Mouse (Mus musculus): Measurements from ENCODE around the gene Ms4a7.
"Not testable (repeated sequence)": the region's sequence is repeated elsewhere in the genome, so short reads cannot be mapped to it uniquely, and the experiment has no call there.

Ms4a7 gene

DNA sequence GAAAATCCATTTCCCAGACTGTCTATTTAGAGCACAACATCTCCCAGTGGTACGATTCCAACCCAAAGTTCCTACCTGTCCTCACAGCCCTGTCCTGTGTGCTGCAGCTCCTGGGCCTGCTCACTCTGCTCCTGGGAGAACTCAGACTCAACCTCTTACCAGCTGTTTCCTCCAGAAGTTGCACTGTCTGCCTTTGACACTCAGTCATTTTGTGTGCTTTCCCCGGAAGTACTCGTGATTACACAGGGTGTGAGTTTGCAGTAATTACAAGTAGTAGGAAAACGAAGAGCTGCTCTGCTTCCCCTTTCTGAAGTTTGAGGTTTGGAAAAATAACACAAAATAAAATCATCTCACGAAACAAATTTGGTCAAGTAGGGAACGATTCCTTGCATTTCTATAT is at the start of gene Ms4a7:
TSS of gene Ms4a7 (minus strand) at position 215 of the 400 bp plus-strand sequence.
- DNase-seq = no peak

- DNase-seq = no peak
Measured at GRCm38 (mm10) chr19:11376399-11376798, 40.5 kb upstream of the Ms4a7 start.

- DNase-seq = no peak
Measured at GRCm38 (mm10) chr19:11375273-11375672, 39.3 kb upstream of the Ms4a7 start, which contains the start of gene Ms4a4a. Gene Ms4a4a, plus strand, starts transcription at chr19:11375523.

- DNase-seq = no peak
Measured at GRCm38 (mm10) chr19:11371181-11371580, 35.2 kb upstream of the Ms4a7 start.

DNA sequence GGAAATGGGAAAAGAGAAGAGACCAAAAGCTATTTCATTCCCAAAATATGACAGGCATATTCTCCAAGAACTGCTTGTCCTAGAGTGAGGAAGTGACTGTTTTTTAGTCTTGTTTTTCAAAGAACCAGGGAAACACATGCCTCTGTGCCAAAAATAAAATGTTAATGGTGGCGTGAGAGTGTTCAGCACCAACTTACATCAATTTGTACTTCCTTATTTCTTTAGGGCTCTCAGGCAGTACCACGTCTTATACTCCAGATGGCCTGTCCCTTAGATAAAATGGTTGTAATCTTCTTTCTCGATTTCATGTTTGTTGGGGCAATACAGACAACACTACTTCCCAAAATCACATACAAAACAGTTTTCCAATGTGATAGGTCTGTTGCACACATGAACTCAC is 32.4 kb upstream of the Ms4a7 start:
- DNase-seq = no peak

- DNase-seq = no peak
Measured at GRCm38 (mm10) chr19:11362002-11362401, 26.1 kb upstream of the Ms4a7 start.

- DNase-seq = no peak
Measured at GRCm38 (mm10) chr19:11360106-11360505, 24.2 kb upstream of the Ms4a7 start.

- DNase-seq = no peak
Measured at GRCm38 (mm10) chr19:11355730-11356129, 19.8 kb upstream of the Ms4a7 start.

DNA sequence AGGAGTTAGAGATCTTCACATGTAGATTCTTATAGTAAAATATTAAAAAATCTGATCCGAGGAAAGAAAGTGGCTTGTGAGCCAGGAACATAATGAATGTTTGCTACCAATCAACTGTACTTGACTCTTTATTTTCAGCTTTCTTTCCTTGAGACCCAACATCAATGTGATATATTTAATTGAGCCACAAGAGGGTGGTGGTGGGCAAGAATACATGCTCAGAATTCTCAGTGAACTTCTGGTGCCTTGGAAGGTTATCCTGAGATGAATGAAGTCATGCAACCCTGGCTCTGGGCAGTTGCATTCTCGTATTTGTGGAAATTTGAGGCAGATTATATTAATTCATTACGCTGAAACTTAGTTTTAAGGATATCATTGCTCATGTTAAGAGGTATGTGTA is 15.9 kb upstream of the Ms4a7 start:
- no peak for DNase-seq

DNA sequence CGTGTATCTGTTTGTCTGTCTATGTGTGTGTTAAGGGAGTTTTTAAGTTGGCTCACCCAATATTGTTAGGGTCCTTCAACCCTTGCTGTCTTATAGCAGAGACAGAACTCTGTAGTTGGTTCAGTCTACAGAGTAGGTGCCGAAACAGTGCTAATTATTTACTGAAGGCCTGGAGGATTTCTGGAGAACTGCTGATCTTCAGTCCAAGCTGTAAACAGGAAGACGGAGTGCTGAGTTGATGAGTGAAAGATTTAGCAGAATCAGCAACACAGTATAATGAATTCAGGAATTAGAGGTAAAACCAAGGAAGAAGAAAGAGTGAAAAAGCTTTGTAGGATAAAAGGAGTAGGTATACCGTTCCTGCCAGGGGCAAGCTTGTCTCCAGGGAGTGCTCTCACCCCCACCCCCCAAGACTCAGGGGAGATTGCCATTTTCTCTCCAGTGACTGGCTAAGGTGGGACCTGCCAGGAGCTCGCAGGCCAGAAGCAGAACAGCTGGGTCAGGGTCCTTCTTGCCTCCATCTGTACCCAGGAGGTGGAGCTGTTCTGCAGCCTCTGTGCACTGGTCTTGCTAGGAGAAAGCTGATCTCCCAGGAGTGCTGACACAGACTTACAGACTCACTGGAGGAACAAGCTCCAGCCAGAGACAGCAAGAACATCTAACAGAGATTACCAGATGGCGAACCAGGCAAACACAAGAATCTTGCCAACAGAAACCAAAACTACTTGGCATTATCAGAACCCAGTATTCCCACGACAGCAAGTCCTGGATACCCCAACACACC is 13.9 kb upstream of the Ms4a7 start:
- no peak for DNase-seq

DNA sequence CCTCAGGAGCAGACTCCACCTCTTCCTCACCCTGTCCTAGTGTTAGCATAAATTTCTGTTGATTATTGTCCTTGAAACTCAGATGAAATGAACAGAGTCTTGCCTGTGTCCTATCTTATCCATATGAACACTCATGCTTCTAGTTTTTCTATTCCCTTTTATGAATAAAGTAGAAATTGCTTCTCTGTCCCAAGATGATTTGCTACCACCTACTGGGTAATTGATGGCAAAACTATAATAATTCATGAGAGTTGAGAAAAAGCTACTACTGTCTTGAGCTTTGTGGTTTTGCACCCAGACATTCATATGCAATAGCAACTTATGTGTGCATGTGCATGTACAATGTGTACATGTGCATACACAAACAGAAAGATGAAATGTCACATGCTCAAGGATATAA is 8.0 kb upstream of the Ms4a7 start:
- no peak for DNase-seq

DNA sequence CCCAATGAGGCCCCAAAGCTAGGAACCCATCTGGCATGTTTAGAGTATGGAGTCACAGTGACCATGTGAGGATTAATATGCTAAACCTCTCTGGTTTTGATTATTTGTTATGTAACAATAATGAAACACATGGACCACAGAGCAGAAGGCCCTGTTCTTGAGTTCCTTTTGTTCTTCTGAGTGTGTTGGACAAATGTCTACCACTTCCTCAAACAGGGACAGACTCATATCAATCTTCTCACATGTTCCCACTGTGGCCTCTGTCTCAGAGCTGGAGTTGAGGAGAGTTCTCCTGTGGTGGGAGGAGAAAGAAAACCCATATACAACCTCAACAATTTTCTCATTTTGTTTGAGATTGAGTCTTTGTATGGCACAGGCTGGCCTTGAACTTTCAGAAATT is 7.2 kb upstream of the Ms4a7 start:
- DNase-seq = no peak

GRCm38 (mm10) chr19:11321123-11321522 is 14.8 kb downstream of the Ms4a7 start:
- DNase-seq = no peak

- DNase-seq = no peak
Measured at GRCm38 (mm10) chr19:11316786-11317185, 19.2 kb downstream of the Ms4a7 start.

DNA sequence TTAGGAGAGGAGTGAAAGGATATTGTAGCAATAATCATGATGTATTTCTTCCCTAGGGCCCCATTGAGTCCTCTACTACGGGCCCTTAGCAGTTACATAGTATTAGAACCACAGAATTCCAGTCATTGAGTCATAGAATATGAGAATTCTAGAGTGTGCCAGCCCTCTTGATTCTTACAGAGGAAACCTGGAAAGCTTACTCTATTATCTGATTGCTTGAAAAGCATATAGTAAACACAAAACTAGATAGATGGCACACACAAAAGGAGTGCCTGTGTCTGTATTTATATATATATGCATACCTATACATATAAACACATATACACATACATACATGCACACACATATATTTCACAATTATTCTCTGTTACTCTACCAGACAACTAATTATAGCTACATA is 21.6 kb downstream of the Ms4a7 start, which contains the start of gene Ms4a14:
TSS of gene Ms4a14 (minus strand) at position 101 of the 400 bp plus-strand sequence.
- DNase-seq = no peak

- no peak for DNase-seq
Measured at GRCm38 (mm10) chr19:11308888-11309287, 27.1 kb downstream of the Ms4a7 start.

DNA sequence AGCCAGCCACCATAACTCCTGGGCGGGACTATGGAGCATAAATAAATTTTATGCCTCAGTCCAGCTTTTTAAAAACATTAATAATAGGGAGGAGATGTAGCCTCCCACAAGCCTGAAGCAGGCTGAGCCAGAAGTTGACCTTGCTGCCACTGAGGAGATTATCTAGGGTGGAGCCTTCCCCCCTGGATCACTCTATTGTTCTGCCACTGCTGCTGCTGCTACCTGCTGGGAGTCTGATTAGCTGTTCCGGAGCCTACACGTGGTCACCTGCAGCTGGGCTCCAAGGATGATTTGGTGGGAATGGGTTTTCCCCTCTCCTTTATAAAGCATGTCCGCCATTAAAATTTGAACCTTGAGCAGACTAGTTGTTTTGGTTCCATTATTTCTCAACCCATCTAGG is 36.4 kb downstream of the Ms4a7 start:
- DNase-seq = not testable (repeated sequence)

- DNase-seq = no peak
Measured at GRCm38 (mm10) chr19:11298939-11299338, 37.0 kb downstream of the Ms4a7 start.

DNA sequence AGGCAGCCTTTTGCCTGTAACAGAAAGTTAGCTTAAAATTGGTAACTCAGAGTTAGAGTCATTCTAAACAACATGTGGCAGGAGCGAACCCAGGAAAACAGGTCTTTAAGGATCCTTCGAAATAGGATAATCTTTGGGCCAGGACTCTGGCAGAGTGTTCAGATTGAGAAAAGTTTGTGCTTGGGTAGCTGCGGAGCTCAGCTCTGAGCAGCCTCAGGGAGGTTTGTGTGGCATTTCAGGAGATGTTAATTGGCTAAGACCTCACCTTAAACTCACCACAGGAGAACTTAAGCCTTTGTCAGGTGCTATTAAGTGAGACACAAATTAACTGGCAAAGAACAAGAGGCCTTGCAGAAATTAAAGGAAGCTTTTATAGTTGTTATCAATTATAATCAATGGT is 42.3 kb downstream of the Ms4a7 start:
- DNase-seq = not testable (repeated sequence)

DNA sequence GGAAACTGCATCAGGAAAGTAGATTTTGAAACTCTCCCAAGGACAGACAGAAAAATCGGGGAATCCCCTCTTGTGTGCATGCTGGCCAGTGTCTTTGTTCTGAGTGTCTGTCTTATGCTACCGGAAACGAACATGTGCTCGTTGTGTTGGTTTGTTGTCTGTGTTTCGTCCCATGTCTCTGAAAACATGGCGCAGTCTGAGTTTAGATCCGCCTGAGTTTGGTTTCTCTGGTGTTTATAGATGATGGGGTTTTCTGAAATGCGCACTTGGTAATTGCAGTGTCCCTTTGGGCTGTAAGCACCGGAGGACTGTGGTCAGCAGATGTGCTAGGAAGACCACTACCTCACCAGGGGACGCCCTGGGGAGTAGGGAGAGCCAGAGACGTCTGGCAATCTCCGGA is 43.0 kb downstream of the Ms4a7 start:
- DNase-seq = no peak

DNA sequence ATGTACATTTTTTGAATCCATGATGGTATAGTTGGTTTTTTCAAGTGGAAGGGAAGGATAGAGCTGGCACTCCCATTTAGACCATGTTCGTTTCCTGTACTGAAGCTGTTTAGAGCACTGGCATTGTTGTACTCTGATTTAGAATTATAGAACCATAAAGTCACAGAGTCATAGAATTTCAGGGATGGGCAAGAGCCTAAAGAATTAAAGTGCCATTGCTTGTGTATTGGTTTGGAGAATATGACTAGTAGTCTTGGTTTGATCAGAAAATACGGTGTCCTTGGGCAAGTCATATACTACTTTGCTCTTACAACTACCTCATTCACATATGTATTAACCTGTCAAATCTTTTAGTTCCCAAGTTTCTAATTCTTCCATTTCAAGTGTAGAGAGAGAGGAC is 52.2 kb downstream of the Ms4a7 start, which contains the start of gene Ms4a5:
TSS of gene Ms4a5 (minus strand) at position 101 of the 400 bp plus-strand sequence.
- DNase-seq = no peak

DNA sequence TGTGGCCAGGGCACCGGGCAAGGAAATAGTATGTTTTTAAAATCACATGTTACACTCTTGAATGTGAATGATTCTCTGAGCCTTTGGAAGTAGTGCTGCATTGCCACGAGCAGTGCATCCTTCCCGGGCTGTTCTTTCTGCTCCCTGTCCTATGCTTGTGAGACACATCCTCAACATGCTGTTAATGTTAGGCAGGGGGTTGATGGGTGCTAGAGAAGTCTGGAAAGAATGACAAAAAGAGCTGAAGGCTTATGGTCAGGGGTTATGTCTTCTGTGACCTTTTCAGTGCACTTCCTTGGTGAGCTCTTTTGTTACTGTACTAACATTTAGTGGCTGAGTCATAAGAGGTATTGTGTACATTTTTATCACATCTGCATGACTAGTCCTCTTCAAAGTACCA is 55.7 kb downstream of the Ms4a7 start:
- DNase-seq = no peak

- DNase-seq = no peak
Measured at GRCm38 (mm10) chr19:11276431-11276830, 59.5 kb downstream of the Ms4a7 start.

Data from lung, adult 18-20 months (tissue).